Mouse (Mus musculus) CH12.LX (cell line): Measurements from ENCODE around the gene Pdap1. TPM values are rescaled to one million over a fixed set of nuclear protein-coding genes. Genes with fewer than 3 reads are reported as not detected.

ENCODE experiments used
- DNase-seq: peaks from one replicate; pipeline ENCODE4 v3.0.0-alpha.2; 2013; ENCODE audit errors: extremely low read depth
- H3K27ac ChIP-seq: 2 replicates; pipeline ENCODE4 v1.5.1; 2012; ENCODE audit warnings: low read depth, mild to moderate bottlenecking, control low read depth, moderate library complexity; ENCODE audit not compliant: insufficient read depth
- H3K27me3 ChIP-seq: replicated peaks from 2 replicates; pipeline ENCODE3; 2012; ENCODE audit warnings: inconsistent platforms
- H3K36me3 ChIP-seq, 2 experiments: replicated peaks in 1 of 2; 2 replicates each; pipeline versions ENCODE3 to v1.6.1; 2012; ENCODE audit warnings: inconsistent platforms in 1 of 2, low read length in 1 of 2, mild to moderate bottlenecking in 1 of 2, mixed read lengths in 1 of 2, moderate library complexity in 1 of 2; ENCODE audit not compliant: control insufficient read depth in 1 of 2, insufficient read depth in 1 of 2
- H3K4me1 ChIP-seq, 2 experiments: 2 replicates each; pipeline ENCODE4 v1.6.1; 2012; ENCODE audit warnings: inconsistent platforms in 1 of 2, moderate library complexity in 1 of 2; ENCODE audit not compliant: insufficient read depth in 2 of 2, control insufficient read depth in 1 of 2
- H3K4me2 ChIP-seq: 2 replicates; pipeline ENCODE4 v1.6.1; 2012; ENCODE audit warnings: low read depth, mild to moderate bottlenecking, control low read depth; ENCODE audit not compliant: poor library complexity, insufficient read depth, severe bottlenecking
- H3K4me3 ChIP-seq, 3 experiments: fragments of 150-350 bp in 1 of 3; sonication (generic) in 1 of 3; replicated peaks in 1 of 3; 2 replicates each; pipeline versions ENCODE3 to v1.5.1; 2011 to 2012; ENCODE audit warnings: low read depth in 2 of 3, low read length in 2 of 3, mild to moderate bottlenecking in 2 of 3, moderate library complexity in 2 of 3, control low read depth in 1 of 3, improper control_type of control experiment in 1 of 3, inconsistent platforms in 1 of 3, mixed read lengths in 1 of 3; ENCODE audit not compliant: poor library complexity in 1 of 3
- H3K79me2 ChIP-seq: replicated peaks from 2 replicates; pipeline ENCODE4 v1.6.1; 2012; ENCODE audit warnings: mild to moderate bottlenecking, moderate library complexity; ENCODE audit not compliant: control insufficient read depth, poor library complexity, insufficient read depth, severe bottlenecking; ENCODE audit errors: extremely low read depth
- H3K9ac ChIP-seq: 2 replicates; pipeline ENCODE4 v1.6.1; 2012; ENCODE audit warnings: low read depth, mild to moderate bottlenecking, control low read depth, moderate library complexity; ENCODE audit not compliant: insufficient read depth
- H3K9me3 ChIP-seq: replicated peaks from 2 replicates; pipeline ENCODE3; 2012; ENCODE audit warnings: low read length, inconsistent platforms, mixed read lengths
- BHLHE40 ChIP-seq: IDR thresholded peaks from 2 replicates; pipeline ENCODE4 v1.6.1; 2011; ENCODE audit warnings: mild to moderate bottlenecking, low read depth, low read length, improper control_type of control experiment
- CHD2 ChIP-seq: IDR thresholded peaks from 2 replicates; pipeline ENCODE4 v1.6.1; 2011; ENCODE audit warnings: low read length, improper control_type of control experiment
- CTCF ChIP-seq, 2 experiments: IDR thresholded peaks in 1 of 2; conservative IDR thresholded peaks in 1 of 2; 2 replicates each; pipeline ENCODE4 v1.5.1; 2011 to 2012; ENCODE audit warnings: low read depth in 2 of 2, low read length in 2 of 2, improper control_type of control experiment in 1 of 2, inconsistent platforms in 1 of 2, mild to moderate bottlenecking in 1 of 2, moderate library complexity in 1 of 2
- ELF1 ChIP-seq: IDR thresholded peaks from 2 replicates; pipeline ENCODE4 v1.6.1; 2014; ENCODE audit warnings: low read depth, mild to moderate bottlenecking, inconsistent platforms, low read length, improper control_type of control experiment
- EP300 ChIP-seq: IDR thresholded peaks from 2 replicates; pipeline ENCODE4 v1.6.1; 2011; ENCODE audit warnings: low read length, improper control_type of control experiment
- GABPA ChIP-seq: IDR thresholded peaks from 2 replicates; pipeline ENCODE4 v1.6.1; 2012; ENCODE audit warnings: low read depth, low read length, improper control_type of control experiment, inconsistent platforms; ENCODE audit not compliant: insufficient replicate concordance
- HCFC1 ChIP-seq: IDR thresholded peaks from 2 replicates; pipeline ENCODE4 v1.6.1; 2012; ENCODE audit warnings: low read depth, mild to moderate bottlenecking, inconsistent platforms, low read length, improper control_type of control experiment
- JUN ChIP-seq: IDR thresholded peaks from 2 replicates; pipeline ENCODE4 v1.6.1; 2011; ENCODE audit warnings: low read depth, mild to moderate bottlenecking, low read length, improper control_type of control experiment, moderate library complexity; ENCODE audit not compliant: insufficient read depth
- JUND ChIP-seq: conservative IDR thresholded peaks from 2 replicates; pipeline ENCODE4 v1.6.1; 2011; ENCODE audit warnings: low read depth, low read length, improper control_type of control experiment
- MXI1 ChIP-seq: IDR thresholded peaks from 2 replicates; pipeline ENCODE4 v1.6.1; 2011; ENCODE audit warnings: mild to moderate bottlenecking, low read depth, low read length, improper control_type of control experiment
- NELFE ChIP-seq: IDR thresholded peaks from 2 replicates; pipeline ENCODE4 v1.6.1; 2011; ENCODE audit warnings: low read depth, low read length, improper control_type of control experiment
- NRF1 ChIP-seq: IDR thresholded peaks from 2 replicates; pipeline ENCODE4 v1.6.1; 2014; ENCODE audit warnings: low read depth, mild to moderate bottlenecking, inconsistent platforms, low read length, improper control_type of control experiment, moderate library complexity
- PAX5 ChIP-seq: IDR thresholded peaks from 2 replicates; pipeline ENCODE4 v1.6.1; 2012; ENCODE audit warnings: low read length, inconsistent platforms, mixed read lengths
- RAD21 ChIP-seq: IDR thresholded peaks from 2 replicates; pipeline ENCODE4 v1.6.1; 2011; ENCODE audit warnings: low read depth, mild to moderate bottlenecking, low read length, improper control_type of control experiment, moderate library complexity
- RCOR1 ChIP-seq: conservative IDR thresholded peaks from 2 replicates; pipeline ENCODE4 v1.6.1; 2012; ENCODE audit warnings: low read depth, mild to moderate bottlenecking, inconsistent platforms, low read length, improper control_type of control experiment
- SMC3 ChIP-seq: IDR thresholded peaks from 2 replicates; pipeline ENCODE4 v1.6.1; 2011; ENCODE audit warnings: low read depth, low read length, improper control_type of control experiment
- TCF12 ChIP-seq: IDR thresholded peaks from 2 replicates; pipeline ENCODE4 v1.6.1; 2014; ENCODE audit warnings: low read depth, mild to moderate bottlenecking, inconsistent platforms, low read length, improper control_type of control experiment
- USF1 ChIP-seq: IDR thresholded peaks from 2 replicates; pipeline ENCODE4 v1.6.1; 2014; ENCODE audit warnings: low read depth, mild to moderate bottlenecking, inconsistent platforms, low read length, improper control_type of control experiment
- ZC3H11A ChIP-seq: IDR thresholded peaks from 2 replicates; pipeline ENCODE4 v1.6.1; 2012; ENCODE audit warnings: low read depth, mild to moderate bottlenecking, inconsistent platforms, low read length, improper control_type of control experiment
- ZMIZ1 ChIP-seq: IDR thresholded peaks from 2 replicates; pipeline ENCODE4 v1.6.1; 2012; ENCODE audit warnings: low read depth, mild to moderate bottlenecking, inconsistent platforms, low read length, improper control_type of control experiment
- dilution Hi-C: fragments of 300-500 bp; cut with MboI; formaldehyde crosslinking; loops from 2 replicates; pipeline ENCODE4 v1.14.3; 2020; ENCODE audit warnings: low sequenced_read_pairs; ENCODE audit not compliant: extremely low pct_unique_long_range_greater_than_20kb, extremely low pct_ligation_motif_present
- in situ Hi-C: fragments of 300-500 bp; cut with MboI; formaldehyde crosslinking; loops from 3 replicates; pipeline ENCODE4 v1.14.3; 2019; ENCODE audit warnings: low sequenced_read_pairs, low pct_ligation_motif_present, low pct_unique_long_range_greater_than_20kb, mixed read lengths
- polyA plus RNA-seq: library from polyadenylated mRNA; unstranded; fragments of >175 nt; gene quantifications from 2 replicates; pipeline ENCODE4 v1.2.1, GENCODE M21; 2012; ENCODE audit warnings: low read depth; ENCODE audit not compliant: insufficient read length
- total RNA-seq, 2 experiments: library from RNA; depleted of rRNA; stranded (reverse); fragments of 300-350 nt in 1 of 2; fragments of >200 nt in 1 of 2; gene quantifications; 2 replicates each; pipeline ENCODE4 v1.2.3; 2012 to 2014

The Pdap1 gene
- total and polyA plus RNA-seq, 3 experiments, result 58.9 to 267 (median 86.7) TPM

DNA sequence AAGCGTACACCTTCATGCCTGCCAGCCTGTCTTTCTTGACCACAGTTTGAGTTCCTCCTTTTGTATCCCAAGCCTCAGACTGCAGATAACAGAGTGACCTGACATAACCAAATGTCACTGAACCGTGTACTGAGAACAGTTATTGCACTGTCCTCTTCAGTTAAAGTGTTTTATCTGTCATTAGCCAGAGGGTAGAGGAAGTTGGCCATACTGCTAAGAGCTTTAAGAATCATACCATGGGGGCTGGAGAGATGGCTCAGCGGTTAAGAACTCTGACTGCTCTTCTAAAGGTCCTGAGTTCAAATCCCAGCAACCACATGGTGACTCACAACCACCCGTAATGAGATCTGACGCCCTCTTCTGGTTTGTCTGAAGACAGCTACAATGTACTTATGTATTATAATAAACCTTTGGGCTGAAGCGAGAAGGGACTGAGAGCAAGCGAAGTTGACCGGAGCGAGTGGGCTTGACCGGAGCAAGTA lies 41.7 kb downstream of the Pdap1 start:
- peaks cover 69 to 87% of the 10 kb centered on the region in 2 experiments for H3K36me3 ChIP-seq
- H3K4me3 ChIP-seq, result no peak overlapping the region
- in situ Hi-C loops (no loop called here), dilution Hi-C loops (no loop called here)
- no peak for DNase-seq
- no peaks in the 10 kb centered on the region for H3K27me3 ChIP-seq
- TF ChIP-seq CTCF (conservative IDR thresholded peaks at IDR 0.05 in 1 of 2, IDR thresholded peaks at IDR 0.05 in 1 of 2; ENCODE audit: low read depth in 2 of 2, low read length in 2 of 2) (no peak), CHD2 (no peak), BHLHE40 (no peak), NELFE (no peak), RAD21 (no peak), ELF1 (no peak), GABPA (no peak), PAX5 (no peak)
- no peaks in the 10 kb centered on the region for H3K9me3 ChIP-seq
- no peak overlapping the region for H3K4me2 ChIP-seq
- no peaks in the 10 kb centered on the region for H3K79me2 ChIP-seq
- no peak overlapping the region for H3K27ac ChIP-seq
- H3K4me1 ChIP-seq, result no peaks in the 10 kb centered on the region
- no peak overlapping the region for H3K9ac ChIP-seq

DNA sequence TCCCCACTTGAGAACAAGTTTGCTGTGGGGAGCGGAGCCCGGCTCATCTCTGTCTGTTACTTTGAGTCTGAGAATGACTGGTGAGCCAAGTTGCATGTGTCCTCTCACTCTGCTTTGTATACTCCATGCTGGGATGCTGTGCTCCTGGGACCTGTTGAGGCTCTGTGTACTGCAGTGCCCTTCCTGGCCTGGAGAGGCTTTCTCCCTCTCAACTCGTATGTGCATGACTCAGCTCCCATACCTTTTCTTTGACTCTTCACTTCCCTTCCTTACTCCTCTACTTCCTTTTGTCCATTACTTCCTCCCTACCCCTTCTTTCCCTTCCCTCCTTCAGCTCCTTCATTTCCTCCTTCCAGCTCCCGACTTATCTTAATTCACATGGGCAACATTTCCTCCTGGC lies 43.8 kb downstream of the Pdap1 start:
- no peak for DNase-seq
- H3K27me3 ChIP-seq, result no peaks in the 10 kb centered on the region
- H3K79me2 ChIP-seq, result 0 out of 2 replicates have a peak, but pooled peaks cover 2% of the 10 kb centered on the region
- H3K4me3 ChIP-seq, result no peak overlapping the region
- no peak overlapping the region for H3K4me2 ChIP-seq
- no peak for TF ChIP-seq JUND
- TF ChIP-seq USF1, result no peak
- no peak for TF ChIP-seq TCF12
- no peak for TF ChIP-seq RCOR1
- no peak for TF ChIP-seq NELFE
- TF ChIP-seq BHLHE40, result no peak
- no peak for TF ChIP-seq NRF1
- no peak for TF ChIP-seq ZMIZ1
- no peak for TF ChIP-seq ZC3H11A
- no peak for TF ChIP-seq RAD21
- TF ChIP-seq GABPA, result no peak
- TF ChIP-seq MXI1, result no peak
- TF ChIP-seq HCFC1, result no peak
- TF ChIP-seq ELF1, result no peak
- TF ChIP-seq SMC3, result no peak
- TF ChIP-seq EP300, result no peak
- no peak for TF ChIP-seq JUN
- TF ChIP-seq, all 38 proteins: peak for 0
- H3K27ac ChIP-seq, result no peak overlapping the region
- dilution Hi-C loops (no loop called here), in situ Hi-C loops (no loop called here)
- H3K9ac ChIP-seq, result no peak overlapping the region
- H3K4me1 ChIP-seq, result no peaks in the 10 kb centered on the region
- no peaks in the 10 kb centered on the region for H3K9me3 ChIP-seq
- peaks cover 70 to 94% of the 10 kb centered on the region in 2 experiments for H3K36me3 ChIP-seq
